In the genomic region with DNA sequence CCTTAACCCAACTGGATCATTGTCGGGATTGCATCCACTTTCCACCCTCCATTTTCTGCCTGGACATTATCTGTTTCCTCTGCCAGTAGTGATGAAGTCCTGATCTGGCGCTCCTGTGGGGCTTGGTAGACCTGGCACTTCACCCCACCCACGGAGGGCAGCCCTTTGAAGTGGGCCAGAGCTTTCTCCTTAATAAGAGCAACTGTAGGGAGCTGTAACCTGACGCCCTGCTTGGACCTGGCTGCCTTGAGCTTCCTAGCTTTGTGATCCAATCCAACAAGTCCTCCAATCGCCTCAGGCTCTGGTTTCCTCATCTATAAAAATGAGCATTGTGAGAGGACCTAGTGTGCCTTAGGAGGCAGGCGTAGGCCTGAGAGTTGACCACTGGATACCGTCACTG, we compare ENCODE assay signal across 7 mouse cellular contexts. TPM values are rescaled to one million over a fixed set of nuclear protein-coding genes. Genes with fewer than 3 reads are reported as not detected.
A peak's percentile ranks its signal among the peaks of the same experiment; 100 is the strongest.
DNase-seq lines count a peak whose midpoint lies in the region; ATAC-seq and TF ChIP-seq lines count a peak whose summit lies in the region.

No protein-coding gene starts in this region.

- no peaks in the 10 kb centered on the region for H3K9me3 ChIP-seq in neural tube, embryonic 11.5 days (ENCODE audit: control insufficient read depth, low read length)
- H3K9me3 ChIP-seq in forebrain, postnatal 0 days (ENCODE audit: low read length) = no peaks in the 10 kb centered on the region
- H3K9me3 ChIP-seq in liver, embryonic 14.5 days (ENCODE audit: control insufficient read depth, low read length) = no peaks in the 10 kb centered on the region

- DNase-seq in neural tube, embryonic 11.5 days (ENCODE audit: low spot score) = no peak
- no peak for DNase-seq in neural tube, embryonic 10.5 days (ENCODE audit: extremely low spot score, low spot score)
- DNase-seq in forebrain, postnatal 0 days = no peak
- DNase-seq in liver, embryonic 14.5 days (ENCODE audit: low read depth in 3 of 3, low spot score in 3 of 3) = no peak
- DNase-seq in right cerebral cortex, postnatal 14 days = no peak
- no peak for DNase-seq in left cerebral cortex, adult 9 months (ENCODE audit: low spot score in 2 of 2)
- no peak for DNase-seq in urinary bladder, postnatal 25 days (ENCODE audit: low spot score)

- no peak overlapping the region for H3K9ac ChIP-seq in neural tube, embryonic 11.5 days (ENCODE audit: low read length)
- H3K9ac ChIP-seq in forebrain, postnatal 0 days = 0 out of 2 replicates have a peak overlapping the region, but pooled peaks have one; percentile 75
- H3K9ac ChIP-seq in liver, embryonic 14.5 days (replicated peaks) = no peak overlapping the region

- TF ChIP-seq EP300 in liver, embryonic 14.5 days (IDR thresholded peaks at IDR 0.05; ENCODE audit: low read depth) = no peak

- H3K27me3 ChIP-seq in neural tube, embryonic 11.5 days (ENCODE audit: control insufficient read depth, insufficient read depth, low read length) = no peaks in the 10 kb centered on the region
- no peaks in the 10 kb centered on the region for H3K27me3 ChIP-seq in forebrain, postnatal 0 days (ENCODE audit: insufficient read depth, low read length)
- no peaks in the 10 kb centered on the region for H3K27me3 ChIP-seq in liver, embryonic 14.5 days (ENCODE audit: control insufficient read depth, insufficient read depth, low read length)

- ATAC-seq in neural tube, embryonic 11.5 days (ENCODE audit: insufficient read depth, low FRiP score, low TSS enrichment) = no peak
- no peak for ATAC-seq in forebrain, postnatal 0 days
- no peak for ATAC-seq in liver, embryonic 14.5 days (ENCODE audit: insufficient read depth)

- no peaks in the 10 kb centered on the region for H3K36me3 ChIP-seq in neural tube, embryonic 11.5 days (ENCODE audit: control insufficient read depth, insufficient read depth, low read length)
- no peaks in the 10 kb centered on the region for H3K36me3 ChIP-seq in forebrain, postnatal 0 days (ENCODE audit: insufficient read depth)
- H3K36me3 ChIP-seq in liver, embryonic 14.5 days (replicated peaks; ENCODE audit: control insufficient read depth, insufficient read depth, low read depth) = no peaks in the 10 kb centered on the region

- H3K4me3 ChIP-seq in neural tube, embryonic 11.5 days (ENCODE audit: low read depth, low read length) = peak overlapping the region; percentile 56
- H3K4me3 ChIP-seq in forebrain, postnatal 0 days (ENCODE audit: low read depth, low read length) = peak overlapping the region; percentile 66
- H3K4me3 ChIP-seq in liver, embryonic 14.5 days (ENCODE audit: insufficient read depth in 1 of 2, low read depth in 2 of 2, low read length in 2 of 2) = no peak overlapping the region

- TF ChIP-seq CTCF in forebrain, postnatal 0 days (IDR thresholded peaks at IDR 0.05; ENCODE audit: low read depth) = no peak
- TF ChIP-seq CTCF in liver, embryonic 14.5 days (IDR thresholded peaks at IDR 0.05; ENCODE audit: low read depth) = no peak

- no peak overlapping the region for H3K27ac ChIP-seq in neural tube, embryonic 11.5 days (ENCODE audit: low read depth, low read length)
- no peak overlapping the region for H3K27ac ChIP-seq in forebrain, postnatal 0 days (ENCODE audit: low read depth, low read length)
- no peak overlapping the region for H3K27ac ChIP-seq in liver, embryonic 14.5 days

- 58% methylated on average over 7 of the region's 7 CpGs for WGBS in neural tube, embryonic 11.5 days
- WGBS in forebrain, postnatal 0 days = 67% methylated on average over 7 of the region's 7 CpGs
- 77% methylated on average over 7 of the region's 7 CpGs for WGBS in liver, embryonic 14.5 days (ENCODE audit: insufficient replicate concordance)

- peak overlapping the region; percentile 95 for H3K4me2 ChIP-seq in neural tube, embryonic 11.5 days (ENCODE audit: low read depth)
- peak overlapping the region; percentile 83 for H3K4me2 ChIP-seq in forebrain, postnatal 0 days (ENCODE audit: low read depth)
- H3K4me2 ChIP-seq in liver, embryonic 14.5 days (ENCODE audit: low read depth) = peak overlapping the region; percentile 82

- H3K4me1 ChIP-seq in neural tube, embryonic 11.5 days (ENCODE audit: control insufficient read depth, insufficient read depth, low read length) = peaks cover 20% of the 10 kb centered on the region
- peaks cover 13% of the 10 kb centered on the region for H3K4me1 ChIP-seq in forebrain, postnatal 0 days (ENCODE audit: insufficient read depth)
- H3K4me1 ChIP-seq in liver, embryonic 14.5 days (replicated peaks; ENCODE audit: control insufficient read depth in 2 of 2, insufficient read depth in 2 of 2, low read length in 1 of 2) = peaks cover 18 to 21% of the 10 kb centered on the region in 2 experiments

RNA-seq across cellular contexts. Expression of a gene that starts 1.9 kb away (rescaled TPM):
- polyA plus RNA-seq in neural tube, embryonic 11.5 days (2014; fragmentation: Nextera tagmentation; extraction: Ambion mirVana) = 50.3 and 65.1 TPM in 2 replicates
- total RNA-seq in forebrain, postnatal 0 days (2014; rRNA removed) = 90.9 and 116 TPM in 2 replicates
- polyA plus RNA-seq in forebrain, postnatal 0 days (2015; fragmentation: Nextera tagmentation; extraction: Ambion mirVana) = 83.8 and 97.9 TPM in 2 replicates
- 11.0 and 11.6 TPM in 2 replicates for polyA plus RNA-seq in liver, embryonic 14.5 days (2012; rRNA removed)
- polyA plus RNA-seq in liver, embryonic 14.5 days (2014; fragmentation: Nextera tagmentation; extraction: Ambion mirVana) = 13.2 and 13.5 TPM in 2 replicates

RNA-seq across cellular contexts. Expression of a gene that starts 36.2 kb away (rescaled TPM):
- 33.7 and 38.0 TPM in 2 replicates for polyA plus RNA-seq in neural tube, embryonic 11.5 days (2014; fragmentation: Nextera tagmentation; extraction: Ambion mirVana)
- total RNA-seq in forebrain, postnatal 0 days (2014; rRNA removed) = 78.3 and 83.3 TPM in 2 replicates
- 45.7 and 48.4 TPM in 2 replicates for polyA plus RNA-seq in forebrain, postnatal 0 days (2015; fragmentation: Nextera tagmentation; extraction: Ambion mirVana)
- polyA plus RNA-seq in liver, embryonic 14.5 days (2012; rRNA removed) = 3.7 and 4.9 TPM in 2 replicates
- 16.4 and 21.1 TPM in 2 replicates for polyA plus RNA-seq in liver, embryonic 14.5 days (2014; fragmentation: Nextera tagmentation; extraction: Ambion mirVana)

RNA-seq across cellular contexts. Expression of a gene that starts 43.6 kb away (rescaled TPM):
- polyA plus RNA-seq in neural tube, embryonic 11.5 days (2014; fragmentation: Nextera tagmentation; extraction: Ambion mirVana) = 11.1 and 13.4 TPM in 2 replicates
- 22.5 and 27.1 TPM in 2 replicates for total RNA-seq in forebrain, postnatal 0 days (2014; rRNA removed)
- 6.5 and 11.0 TPM in 2 replicates for polyA plus RNA-seq in forebrain, postnatal 0 days (2015; fragmentation: Nextera tagmentation; extraction: Ambion mirVana)
- polyA plus RNA-seq in liver, embryonic 14.5 days (2012; rRNA removed) = 5.5 and 8.1 TPM in 2 replicates
- polyA plus RNA-seq in liver, embryonic 14.5 days (2014; fragmentation: Nextera tagmentation; extraction: Ambion mirVana) = 2.0 and 2.2 TPM in 2 replicates

RNA-seq across cellular contexts. Expression of a gene that starts 54.0 kb away (rescaled TPM):
- polyA plus RNA-seq in neural tube, embryonic 11.5 days (2014; fragmentation: Nextera tagmentation; extraction: Ambion mirVana) = 1.4 and 1.5 TPM in 2 replicates
- 32.2 and 48.9 TPM in 2 replicates for total RNA-seq in forebrain, postnatal 0 days (2014; rRNA removed)
- 5.1 and 7.8 TPM in 2 replicates for polyA plus RNA-seq in forebrain, postnatal 0 days (2015; fragmentation: Nextera tagmentation; extraction: Ambion mirVana)
- 0.01 TPM in 1 of 2 replicates, not detected in the other for polyA plus RNA-seq in liver, embryonic 14.5 days (2012; rRNA removed)
- polyA plus RNA-seq in liver, embryonic 14.5 days (2014; fragmentation: Nextera tagmentation; extraction: Ambion mirVana) = not detected in 2 replicates

Comparison
In these comparisons a context has a peak if more than half of its experiments do, and no peak if none do; other contexts are left out.
1. H3K4me3 ChIP-seq: peak in neural tube, embryonic 11.5 days (single experiment) and forebrain, postnatal 0 days (single experiment); none in liver, embryonic 14.5 days (0 of 2).
2. Peak in every context shown above with its lines, with median percentiles within 50 percentile points of each other: H3K4me2 ChIP-seq.